Mouse (Mus musculus) myocyte (in vitro differentiated cells): ENCODE measurements around the gene Snap29.

Experiments used
- CEBPB ChIP-seq: IDR thresholded peaks from 2 replicates; pipeline ENCODE4 v1.6.1; 2011; ENCODE audit warnings: mild to moderate bottlenecking, moderate library complexity; ENCODE audit not compliant: poor library complexity, insufficient read depth, severe bottlenecking
- POLR2A ChIP-seq: IDR thresholded peaks from one replicate; pipeline ENCODE4 v1.6.1; 2011; ENCODE audit warnings: low read depth, mild to moderate bottlenecking, control low read depth, moderate library complexity; ENCODE audit not compliant: insufficient read length
- TCF12 ChIP-seq: IDR thresholded peaks from one replicate; pipeline ENCODE4 v1.6.1; 2011; ENCODE audit warnings: mild to moderate bottlenecking, control low read depth; ENCODE audit not compliant: poor library complexity, insufficient read depth, severe bottlenecking
- USF1 ChIP-seq: IDR thresholded peaks from one replicate; pipeline ENCODE4 v1.6.1; 2011; ENCODE audit warnings: low read depth, mild to moderate bottlenecking, control low read depth, moderate library complexity

GRCm38 (mm10) chr16:17405736-17406443, at the start of gene Snap29, which contains the start of gene Pi4ka:
- peak; percentile 74 for TF ChIP-seq USF1
- peak; percentile 75 for TF ChIP-seq POLR2A
- no peak for TF ChIP-seq TCF12
- TF ChIP-seq CEBPB = no peak
